Mouse (Mus musculus): ENCODE measurements around the gene Olfr429. TPM values are rescaled to one million over a fixed set of nuclear protein-coding genes. Genes with fewer than 3 reads are reported as not detected.

Olfr429 gene
- total RNA-seq, 2 experiments from 2014 or later, result not detected

Other genes with a start within 250 kb of the Olfr429 start
- gene Ifi211, start 171.3 kb upstream of the Olfr429 start, total RNA-seq (2021), result 1 to 10 TPM in 1 of 2 experiments, under 1 TPM in 1; 0.84 to 1.2 TPM
- 1 to 10 TPM; 2.7 to 5.2 TPM for gene Mndal, start 141.8 kb upstream of the Olfr429 start, total RNA-seq (2021)
- gene Ifi203, start 141.7 kb upstream of the Olfr429 start, total RNA-seq (2021), result 1 to 10 TPM; 3.3 to 3.9 TPM
- not detected for gene Ifi202b, start 101.6 kb upstream of the Olfr429 start, total RNA-seq (2021)
- 1 to 10 TPM; 6.5 to 8.5 TPM for gene Ifi205, start 52.5 kb upstream of the Olfr429 start, total RNA-seq (2021)
- not detected for gene Olfr433, start 43.6 kb upstream of the Olfr429 start, total RNA-seq (2021)
- not detected for gene Olfr432, start 35.1 kb upstream of the Olfr429 start, total RNA-seq (2021)
- not detected for gene Olfr430, start 17.7 kb upstream of the Olfr429 start, total RNA-seq (2021)
- gene Olfr427, start 12.6 kb downstream of the Olfr429 start, total RNA-seq (2021), result not detected
- not detected for gene Olfr231, start 36.8 kb downstream of the Olfr429 start, total RNA-seq (2021)
- not detected for gene Olfr424, start 47.2 kb downstream of the Olfr429 start, total RNA-seq (2021)
- not detected for gene Olfr420, start 71.3 kb downstream of the Olfr429 start, total RNA-seq (2021)
- gene Spta1, start 88.4 kb downstream of the Olfr429 start, total RNA-seq (2021), result under 1 TPM; 0.15 to 0.18 TPM
- not detected for gene Olfr419, start 167.7 kb downstream of the Olfr429 start, total RNA-seq (2021)
- gene Mptx1, start 246.2 kb downstream of the Olfr429 start, total RNA-seq (2021), result not detected